Mouse (Mus musculus) embryonic facial prominence, embryonic 10.5 days (tissue): ENCODE data around the gene Meis2. TPM values are rescaled to one million over a fixed set of nuclear protein-coding genes. Genes with fewer than 3 reads are reported as not detected.

ENCODE experiments used
- DNase-seq: peaks from one replicate; pipeline ENCODE4 v3.0.0-alpha.2; 2017; ENCODE audit warnings: low spot score
- H3K27ac ChIP-seq: fragments of 300-500 bp; sonication (generic); replicated peaks from 2 replicates; pipeline ENCODE4 v1.5.1; 2016; ENCODE audit warnings: mild to moderate bottlenecking
- H3K27me3 ChIP-seq: fragments of 300-500 bp; sonication (generic); replicated peaks from 2 replicates; pipeline ENCODE4 v1.6.1; 2016; ENCODE audit warnings: low read depth, mild to moderate bottlenecking; ENCODE audit not compliant: poor library complexity, severe bottlenecking
- H3K36me3 ChIP-seq: fragments of 300-500 bp; sonication (generic); replicated peaks from 2 replicates; pipeline ENCODE4 v1.6.1; 2016; ENCODE audit warnings: mild to moderate bottlenecking, moderate library complexity
- H3K4me1 ChIP-seq: fragments of 300-500 bp; sonication (generic); 2 replicates; pipeline ENCODE4 v1.6.1; 2016
- H3K4me3 ChIP-seq: fragments of 300-500 bp; sonication (generic); 2 replicates; pipeline ENCODE4 v1.5.1; 2016; ENCODE audit warnings: mild to moderate bottlenecking, moderate library complexity
- H3K9me3 ChIP-seq: fragments of 300-500 bp; sonication (generic); 2 replicates; pipeline ENCODE4 v1.6.1; 2016; ENCODE audit warnings: mild to moderate bottlenecking
- WGBS: fragments of 180-500 bp; shearing (Covaris S2); methylation state at CpG from one replicate; pipeline ENCODE4 v1.1.7; 2016; 5-methylcytosine and 5-hydroxymethylcytosine counted together
- polyA plus RNA-seq: library from polyadenylated mRNA; unstranded; fragments of >200 nt; fragmentation: Nextera tagmentation; extraction: Ambion mirVana; gene quantifications from 2 replicates; pipeline ENCODE4 v1.2.1, GENCODE M21; 2016

Gene Meis2
- polyA plus RNA-seq, 1 experiment from 2014 or later: 67.0 TPM

DNA sequence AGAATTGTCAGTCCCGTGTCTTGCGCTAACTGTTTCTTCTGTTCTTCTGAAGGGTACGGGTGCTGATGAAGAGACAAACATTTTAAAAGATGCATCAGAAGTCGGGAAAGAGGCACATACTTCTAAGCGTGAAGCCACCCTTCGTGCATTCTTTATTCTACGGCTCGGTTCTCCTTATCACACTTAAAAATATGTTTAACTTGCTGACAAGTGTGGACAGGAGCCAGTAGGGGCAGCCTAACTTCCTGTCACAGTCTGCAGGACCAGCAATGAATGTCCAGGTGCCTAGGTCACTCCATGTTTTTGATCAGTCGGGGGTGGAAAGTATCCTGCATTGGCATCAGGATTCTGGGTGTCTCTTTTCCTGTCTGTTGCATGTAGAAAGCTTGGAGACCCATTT is 144.0 kb downstream of the Meis2 start:
- no peak overlapping the region for H3K4me3 ChIP-seq
- no peak for DNase-seq
- no peaks in the 10 kb centered on the region for H3K27me3 ChIP-seq
- no peaks in the 10 kb centered on the region for H3K9me3 ChIP-seq
- peaks cover 34% of the 10 kb centered on the region for H3K4me1 ChIP-seq
- 90% methylated on average over 9 of the region's 9 CpGs for WGBS
- H3K27ac ChIP-seq: no peak overlapping the region
- peaks cover 51% of the 10 kb centered on the region for H3K36me3 ChIP-seq

DNA sequence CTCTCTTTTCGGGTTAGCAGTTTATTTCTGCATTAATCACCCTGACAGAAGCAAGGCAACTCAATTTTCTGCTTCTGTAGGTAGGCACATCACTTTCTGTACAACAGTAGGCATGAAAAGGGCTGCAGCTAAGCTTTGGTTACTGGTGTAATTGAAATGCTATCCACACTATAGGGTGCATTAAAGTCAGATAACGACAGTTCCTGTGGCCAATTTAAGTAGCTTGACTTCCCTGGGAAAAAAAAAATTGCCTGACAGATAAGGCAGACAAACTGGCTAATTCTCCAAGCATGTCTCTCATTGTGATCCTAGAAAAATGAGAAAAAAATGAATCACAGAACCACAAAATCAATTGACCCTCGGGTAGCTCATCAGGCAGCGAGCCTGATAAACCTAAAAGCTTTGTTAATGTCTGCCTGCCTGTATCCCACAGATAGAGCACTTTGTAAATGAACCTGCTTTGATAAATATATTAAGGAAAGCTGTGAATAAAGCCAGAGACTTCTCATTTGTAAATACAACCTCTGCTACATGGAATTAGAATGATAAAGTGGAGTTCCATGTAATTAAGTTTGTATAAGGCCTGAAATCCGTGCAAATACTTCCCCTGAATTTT is 145.2 kb downstream of the Meis2 start:
- peaks cover 57% of the 10 kb centered on the region for H3K36me3 ChIP-seq
- 70% methylated on average over 5 of the region's 5 CpGs for WGBS
- H3K9me3 ChIP-seq: no peaks in the 10 kb centered on the region
- H3K4me1 ChIP-seq: peaks cover 38% of the 10 kb centered on the region
- H3K4me3 ChIP-seq: no peak overlapping the region
- no peak overlapping the region for H3K27ac ChIP-seq
- no peaks in the 10 kb centered on the region for H3K27me3 ChIP-seq
- DNase-seq: no peak

DNA sequence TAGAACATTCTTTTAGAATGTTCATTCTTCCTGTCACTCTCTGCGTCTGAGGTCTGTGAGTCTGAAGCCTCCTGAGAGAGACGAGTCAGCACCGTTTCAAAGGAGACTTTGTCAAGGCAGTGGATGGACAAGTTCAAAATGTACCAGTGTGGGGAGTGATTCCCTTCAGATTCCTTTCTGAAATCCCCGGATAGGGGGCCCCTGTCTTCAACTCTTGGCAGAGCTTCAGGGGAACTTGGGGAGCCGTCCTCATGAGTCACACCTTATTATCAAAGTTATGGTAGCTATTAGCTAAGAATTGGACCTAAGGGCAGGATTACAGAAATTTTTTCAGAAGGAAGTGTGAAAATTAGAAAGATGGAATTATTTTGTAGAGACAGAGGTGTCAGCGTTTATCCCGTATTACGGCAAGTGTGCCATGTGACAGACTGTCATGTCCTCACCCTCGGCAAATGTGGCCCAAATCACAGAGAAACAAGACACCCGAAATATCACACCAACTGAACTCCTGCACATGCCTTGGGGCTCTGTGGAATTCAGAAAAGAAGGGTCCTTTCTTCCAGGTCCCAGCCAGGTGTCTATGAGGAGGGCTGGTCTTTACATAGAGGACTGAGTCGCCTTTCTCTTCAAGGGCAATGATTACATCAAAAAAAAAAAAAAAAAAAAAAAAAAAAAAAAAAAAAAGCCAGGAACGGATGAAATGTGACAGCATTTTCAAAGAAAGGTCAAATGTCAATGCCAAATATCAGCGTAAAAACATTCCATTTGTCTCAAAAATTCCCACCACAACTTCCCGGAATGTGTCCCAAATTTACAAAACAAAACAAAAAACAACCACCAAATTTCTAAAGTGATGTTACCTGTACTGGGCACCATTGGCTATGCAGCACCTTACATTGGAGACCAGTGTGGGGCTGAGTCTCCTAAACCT is 146.2 kb downstream of the Meis2 start:
- Histone ChIP-seq H3K27me3 (no peaks in the 10 kb centered on the region), H3K27ac (no peak overlapping the region), H3K4me3 (no peak overlapping the region), H3K9me3 (no peaks in the 10 kb centered on the region), H3K36me3 (peaks cover 57% of the 10 kb centered on the region), H3K4me1 (peaks cover 34% of the 10 kb centered on the region)
- no peak for DNase-seq
- 68% methylated on average over 14 of the region's 14 CpGs for WGBS

DNA sequence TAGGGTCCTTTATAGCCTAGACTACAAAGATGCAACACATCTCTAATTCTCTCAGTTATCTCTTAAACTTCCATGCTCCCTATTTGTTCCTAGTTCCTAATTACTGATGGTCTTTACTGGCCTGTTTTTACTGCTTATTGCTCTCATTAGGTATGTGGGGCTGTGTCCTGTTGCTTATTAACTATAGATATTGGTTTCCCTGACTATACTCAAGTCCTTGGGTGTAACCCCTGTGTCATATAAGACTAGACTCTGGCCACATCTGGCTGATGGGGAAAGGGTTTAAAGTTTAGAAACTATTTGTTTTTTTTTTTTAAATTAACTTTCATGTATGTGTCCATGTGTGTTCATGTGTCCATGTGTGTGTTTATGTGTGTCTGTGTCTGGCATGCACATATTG is 147.1 kb downstream of the Meis2 start:
- no peak overlapping the region for H3K27ac ChIP-seq
- DNase-seq: no peak
- no peaks in the 10 kb centered on the region for H3K9me3 ChIP-seq
- H3K4me1 ChIP-seq: peaks cover 29% of the 10 kb centered on the region
- no peak overlapping the region for H3K4me3 ChIP-seq
- peaks cover 57% of the 10 kb centered on the region for H3K36me3 ChIP-seq
- no peaks in the 10 kb centered on the region for H3K27me3 ChIP-seq

DNA sequence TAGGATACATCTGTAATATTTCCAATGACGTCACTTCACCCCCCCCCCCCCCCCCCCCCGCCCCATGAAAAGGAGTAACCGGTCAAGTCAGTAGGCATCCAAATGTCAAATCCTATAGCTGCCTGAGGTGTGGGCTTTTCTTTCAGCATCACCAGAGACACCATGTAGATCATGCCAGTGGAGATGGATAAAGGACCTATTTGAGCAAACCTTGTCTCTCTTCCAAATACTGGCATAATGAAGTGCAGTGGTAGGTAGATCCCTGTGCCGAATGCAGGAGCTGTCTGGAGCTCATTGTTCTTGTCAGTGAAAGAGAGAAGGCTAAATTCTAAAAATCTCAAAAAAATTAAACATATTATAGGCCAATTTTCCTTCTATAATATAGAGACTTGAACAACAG is 151.1 kb downstream of the Meis2 start:
- Histone ChIP-seq H3K9me3 (no peaks in the 10 kb centered on the region), H3K4me3 (no peak overlapping the region), H3K4me1 (peaks cover 11% of the 10 kb centered on the region), H3K27me3 (no peaks in the 10 kb centered on the region), H3K36me3 (peaks cover 49% of the 10 kb centered on the region), H3K27ac (no peak overlapping the region)
- DNase-seq: no peak
- 63% methylated on average over 4 of the region's 4 CpGs for WGBS

DNA sequence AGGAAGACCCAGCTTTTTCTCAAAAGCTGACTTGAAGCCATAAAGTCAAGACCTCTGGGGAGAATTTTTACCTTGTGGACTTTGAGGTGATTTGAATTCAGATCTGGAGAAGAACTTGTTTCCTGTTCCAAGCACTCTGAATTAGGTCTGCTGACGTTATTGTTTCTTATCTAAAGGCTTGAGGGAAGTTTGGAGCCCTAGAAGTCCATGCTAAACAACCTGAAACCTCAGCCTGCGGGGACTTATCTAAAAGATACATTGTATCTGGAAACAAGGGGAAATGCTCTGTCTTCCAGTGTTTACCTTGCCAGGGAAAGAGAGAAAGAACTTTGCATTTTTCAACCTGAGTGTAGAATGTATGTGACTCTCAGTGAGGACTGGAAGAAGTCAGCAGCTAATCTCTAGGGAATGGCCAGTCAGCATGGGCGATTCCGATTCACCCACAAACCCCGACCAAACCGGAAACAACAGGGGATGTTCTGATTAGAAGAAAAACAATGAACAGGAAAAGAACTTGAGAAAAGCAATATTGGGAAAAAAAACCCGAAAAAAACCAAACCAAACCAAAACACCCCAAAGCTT is 152.6 kb downstream of the Meis2 start:
- H3K4me1 ChIP-seq: peaks cover 11% of the 10 kb centered on the region
- H3K4me3 ChIP-seq: no peak overlapping the region
- H3K36me3 ChIP-seq: peaks cover 40% of the 10 kb centered on the region
- DNase-seq: no peak
- H3K9me3 ChIP-seq: no peaks in the 10 kb centered on the region
- H3K27me3 ChIP-seq: no peaks in the 10 kb centered on the region
- WGBS: 62% methylated on average over 7 of the region's 7 CpGs
- H3K27ac ChIP-seq: no peak overlapping the region

DNA sequence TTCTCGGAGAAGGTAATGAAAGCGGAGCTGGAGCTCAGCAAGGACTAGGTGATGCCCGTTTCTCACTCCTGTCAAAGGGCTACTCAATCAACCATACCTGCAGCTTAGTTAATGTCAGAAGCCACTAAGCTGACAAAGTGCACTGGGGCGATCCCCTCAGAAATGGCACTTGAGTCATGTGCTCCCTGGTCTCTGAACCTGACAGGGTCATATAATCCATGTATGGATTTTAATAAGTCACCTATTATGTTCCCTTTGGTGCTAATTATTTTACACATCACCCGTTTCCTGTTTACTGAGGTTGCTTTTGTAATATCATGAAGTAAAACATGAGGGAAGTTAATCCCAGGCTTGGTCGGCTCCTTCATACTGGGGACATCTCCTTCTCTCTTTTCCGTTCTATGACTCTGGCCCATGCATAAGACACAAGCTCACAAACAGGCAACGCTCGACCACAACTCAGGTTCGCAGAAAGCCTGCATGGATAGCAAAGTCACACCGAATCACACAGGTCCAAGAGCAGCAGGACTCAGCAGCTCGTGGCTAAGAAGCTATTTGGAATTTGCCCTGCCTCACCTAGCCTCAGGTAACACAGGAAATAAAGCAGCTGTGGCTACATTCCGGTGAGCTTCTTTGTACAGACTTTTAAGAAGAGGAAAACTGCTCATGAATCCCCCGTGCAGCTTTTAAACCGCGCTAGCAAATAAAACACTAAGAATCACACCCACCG is 153.6 kb downstream of the Meis2 start:
- Histone ChIP-seq H3K9me3 (no peaks in the 10 kb centered on the region), H3K27ac (no peak overlapping the region), H3K4me3 (no peak overlapping the region), H3K36me3 (peaks cover 31% of the 10 kb centered on the region), H3K4me1 (peaks cover 11% of the 10 kb centered on the region), H3K27me3 (no peaks in the 10 kb centered on the region)
- 89% methylated on average over 17 of the region's 17 CpGs for WGBS
- no peak for DNase-seq

DNA sequence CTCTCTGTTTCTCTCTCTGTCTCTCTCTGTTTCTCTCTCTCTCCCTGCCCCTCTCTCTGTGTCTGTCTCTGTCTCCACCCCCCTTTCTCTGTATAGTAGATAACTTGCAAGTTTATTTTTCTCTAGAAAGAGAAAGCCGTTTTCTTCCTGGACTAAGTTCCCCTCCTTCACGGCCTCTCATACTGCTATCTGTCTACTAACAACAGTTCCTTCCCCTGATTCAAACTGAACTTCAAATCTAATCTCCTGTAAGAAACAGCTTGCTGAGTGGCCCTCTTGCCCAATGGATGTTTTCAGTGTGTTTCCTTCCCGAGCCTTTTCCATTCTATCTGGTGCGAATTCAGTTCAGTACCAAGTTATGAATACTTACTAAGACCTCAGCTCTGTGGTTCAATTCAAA is 155.4 kb downstream of the Meis2 start:
- Histone ChIP-seq H3K36me3 (peaks cover 24% of the 10 kb centered on the region), H3K9me3 (no peaks in the 10 kb centered on the region), H3K27me3 (no peaks in the 10 kb centered on the region), H3K4me3 (no peak overlapping the region), H3K4me1 (peaks cover 5% of the 10 kb centered on the region), H3K27ac (no peak overlapping the region)
- DNase-seq: no peak
- WGBS: 85% methylated on average over 4 of the region's 4 CpGs

DNA sequence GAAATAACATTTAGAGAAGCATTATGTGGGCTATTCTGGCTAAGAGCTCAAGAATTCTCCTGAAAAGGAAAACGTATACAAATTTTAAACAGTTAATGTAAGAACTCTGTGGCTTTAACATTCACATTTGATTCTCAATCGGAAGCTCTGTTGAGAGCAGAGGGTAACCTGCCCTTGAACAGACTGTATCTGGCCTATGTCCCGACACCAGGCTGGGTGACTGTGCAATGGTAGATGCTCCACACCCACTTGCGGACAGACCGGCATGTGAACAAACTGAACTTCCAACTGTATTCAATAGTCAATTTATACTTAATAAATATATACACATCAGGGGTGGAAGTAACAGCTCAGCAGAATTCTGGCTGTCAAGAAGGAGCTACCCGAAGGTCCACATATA is 164.6 kb downstream of the Meis2 start:
- Histone ChIP-seq H3K4me1 (peaks cover 7% of the 10 kb centered on the region), H3K9me3 (no peaks in the 10 kb centered on the region), H3K27me3 (no peaks in the 10 kb centered on the region), H3K4me3 (no peak overlapping the region), H3K27ac (no peak overlapping the region), H3K36me3 (peaks cover 25% of the 10 kb centered on the region)
- no peak for DNase-seq
- WGBS: 94% methylated on average over 6 of the region's 6 CpGs

DNA sequence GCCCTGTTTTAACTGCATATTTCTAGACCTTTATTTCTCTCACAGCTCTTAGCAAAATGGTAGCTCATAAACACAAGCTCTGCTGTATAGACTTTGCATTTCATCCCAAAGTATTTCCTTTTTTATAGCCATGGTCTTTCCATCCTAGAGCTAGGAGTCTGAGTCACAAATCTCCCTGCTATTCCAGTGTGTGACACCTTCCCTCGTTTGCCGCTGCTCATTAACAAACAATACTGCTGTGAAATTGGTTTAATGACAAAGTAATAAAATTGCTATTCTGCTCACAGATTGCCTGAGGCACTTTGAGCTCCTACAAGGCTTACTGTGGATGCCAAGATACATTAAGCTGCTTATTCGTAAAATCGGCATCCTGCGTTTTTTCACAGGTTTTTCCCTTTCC is 168.1 kb downstream of the Meis2 start:
- Histone ChIP-seq H3K27ac (no peak overlapping the region), H3K27me3 (no peaks in the 10 kb centered on the region), H3K4me1 (peaks cover 27% of the 10 kb centered on the region), H3K36me3 (peaks cover 25% of the 10 kb centered on the region), H3K9me3 (no peaks in the 10 kb centered on the region), H3K4me3 (no peak overlapping the region)
- no peak for DNase-seq
- 59% methylated on average over 5 of the region's 5 CpGs for WGBS

DNA sequence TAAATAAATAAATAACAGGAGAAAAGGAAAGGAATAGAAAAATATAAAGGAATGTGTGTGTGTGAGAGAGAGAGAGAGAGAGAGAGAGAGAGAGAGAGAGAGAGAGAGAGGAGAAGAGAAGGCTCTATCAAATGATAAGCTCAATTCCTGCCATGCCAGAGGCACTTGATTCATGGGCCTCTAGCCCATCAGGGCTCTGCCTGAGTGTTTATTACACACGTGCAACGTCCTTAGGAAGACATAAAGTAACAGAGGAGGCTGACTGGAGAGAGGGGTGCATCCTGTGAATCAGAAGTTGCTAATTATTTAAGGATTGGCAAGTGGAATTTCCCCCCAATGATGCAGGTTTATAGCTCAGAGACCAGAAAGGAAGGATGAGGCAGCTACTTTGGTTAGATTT is 168.6 kb downstream of the Meis2 start:
- peaks cover 23% of the 10 kb centered on the region for H3K36me3 ChIP-seq
- H3K27me3 ChIP-seq: no peaks in the 10 kb centered on the region
- 48% methylated on average over 2 of the region's 2 CpGs for WGBS
- no peak overlapping the region for H3K4me3 ChIP-seq
- no peaks in the 10 kb centered on the region for H3K9me3 ChIP-seq
- H3K4me1 ChIP-seq: peaks cover 27% of the 10 kb centered on the region
- H3K27ac ChIP-seq: no peak overlapping the region
- DNase-seq: no peak

DNA sequence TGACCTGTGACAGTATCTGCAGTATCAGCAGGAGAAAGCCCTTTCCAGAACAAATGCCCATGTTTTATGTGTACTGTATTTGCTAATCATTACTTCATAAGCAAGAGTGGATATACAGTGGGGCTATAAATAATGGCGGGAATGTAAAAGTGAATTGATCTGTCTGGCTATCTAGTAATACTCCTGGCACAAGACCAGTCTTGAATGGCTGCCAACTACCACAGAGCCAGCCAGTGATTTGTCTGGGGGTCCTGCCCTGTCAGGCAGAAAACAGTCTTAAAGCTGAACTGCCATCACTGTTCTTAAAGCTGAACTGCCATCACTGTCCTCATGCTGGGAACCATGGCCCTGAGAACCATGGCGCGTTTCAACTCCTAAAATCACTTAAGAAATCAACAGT is 169.9 kb downstream of the Meis2 start:
- Histone ChIP-seq H3K4me3 (no peak overlapping the region), H3K9me3 (no peaks in the 10 kb centered on the region), H3K4me1 (peaks cover 34% of the 10 kb centered on the region), H3K27ac (no peak overlapping the region), H3K27me3 (no peaks in the 10 kb centered on the region), H3K36me3 (peaks cover 23% of the 10 kb centered on the region)
- 89% methylated on average over 3 of the region's 3 CpGs for WGBS
- no peak for DNase-seq
